Mouse (Mus musculus) small intestine, adult 2 months (tissue): ENCODE results near the gene Senp7. TPM values are rescaled to one million over a fixed set of nuclear protein-coding genes. Genes with fewer than 3 reads are reported as not detected.
"Not testable (repeated sequence)": the region's sequence is repeated elsewhere in the genome, so short reads cannot be mapped to it uniquely, and the experiment has no call there.

Experiments
- H3K27ac ChIP-seq: fragments of 200-500 bp; 2 replicates; pipeline ENCODE4 v1.5.1; 2012; ENCODE audit warnings: low read depth, low read length, control low read depth, inconsistent platforms; ENCODE audit not compliant: insufficient read depth
- H3K27me3 ChIP-seq: fragments of 200-500 bp; 2 replicates; pipeline ENCODE4 v1.6.1; 2012; ENCODE audit warnings: mild to moderate bottlenecking, moderate library complexity, low read length, inconsistent platforms; ENCODE audit not compliant: control insufficient read depth, insufficient read depth
- H3K36me3 ChIP-seq: fragments of 200-500 bp; 2 replicates; pipeline ENCODE4 v1.6.1; 2012; ENCODE audit warnings: mild to moderate bottlenecking, low read length, control low read depth, inconsistent platforms; ENCODE audit not compliant: control insufficient read depth, insufficient read depth
- H3K4me1 ChIP-seq: fragments of 200-500 bp; 2 replicates; pipeline ENCODE4 v1.6.1; 2012; ENCODE audit warnings: low read length, inconsistent platforms, mixed read lengths; ENCODE audit not compliant: control insufficient read depth, insufficient read depth, insufficient read length
- H3K4me3 ChIP-seq: fragments of 200-500 bp; 2 replicates; pipeline ENCODE4 v1.5.1; 2012; ENCODE audit warnings: low read depth, mild to moderate bottlenecking, control low read depth, inconsistent platforms, low read length, moderate library complexity
- CTCF ChIP-seq: fragments of 200-500 bp; IDR thresholded peaks from 2 replicates; pipeline ENCODE4 v1.5.1; 2012; ENCODE audit warnings: low read depth, mild to moderate bottlenecking, control low read depth, inconsistent platforms, low read length, moderate library complexity, mixed read lengths; ENCODE audit not compliant: insufficient replicate concordance, insufficient read length; ENCODE audit errors: extremely low read depth
- POLR2A ChIP-seq: fragments of 200-500 bp; IDR thresholded peaks from 2 replicates; pipeline ENCODE4 v1.6.1; 2012; ENCODE audit warnings: low read depth, mild to moderate bottlenecking, control low read depth, inconsistent platforms, low read length, moderate library complexity
- WGBS: fragments of 180-500 bp; shearing (Covaris S2); methylation state at CpG from one replicate; pipeline ENCODE4 v1.1.7; 2018; 5-methylcytosine and 5-hydroxymethylcytosine counted together
- polyA plus RNA-seq: library from polyadenylated mRNA; depleted of rRNA; stranded (reverse); fragments of >200 nt; gene quantifications from 2 replicates; pipeline ENCODE4 v1.2.3, GENCODE M21; 2012

Gene Senp7
- polyA plus RNA-seq, 1 experiment = 0.72 TPM

- TF ChIP-seq POLR2A (no peak), CTCF (no peak)
- WGBS = 9% methylated on average over 11 of the region's 11 CpGs
Observed at GRCm38 (mm10) chr16:56076121-56076869, 28.2 kb downstream of the Senp7 start.

GRCm38 (mm10) chr16:56079419-56079818, 31.3 kb downstream of the Senp7 start:
- no peaks in the 10 kb centered on the region for H3K27me3 ChIP-seq
- H3K27ac ChIP-seq = no peak overlapping the region
- TF ChIP-seq POLR2A (no peak), CTCF (no peak)
- H3K4me3 ChIP-seq = no peak overlapping the region
- WGBS = 69% methylated on average over 1 of the region's 1 CpGs
- peaks cover 2% of the 10 kb centered on the region for H3K36me3 ChIP-seq
- no peaks in the 10 kb centered on the region; the same call in 1 of the 2 replicates for H3K4me1 ChIP-seq

More at GRCm38 (mm10) chr16:56076121-56076869, 28.2 kb downstream of the Senp7 start:
- H3K4me1 ChIP-seq = no peaks in the 10 kb centered on the region; the same call in 1 of the 2 replicates
- peak overlapping the region; percentile 75 for H3K27ac ChIP-seq
- H3K36me3 ChIP-seq = no peaks in the 10 kb centered on the region
- no peaks in the 10 kb centered on the region for H3K27me3 ChIP-seq
- peak overlapping the region; percentile 97 for H3K4me3 ChIP-seq

DNA sequence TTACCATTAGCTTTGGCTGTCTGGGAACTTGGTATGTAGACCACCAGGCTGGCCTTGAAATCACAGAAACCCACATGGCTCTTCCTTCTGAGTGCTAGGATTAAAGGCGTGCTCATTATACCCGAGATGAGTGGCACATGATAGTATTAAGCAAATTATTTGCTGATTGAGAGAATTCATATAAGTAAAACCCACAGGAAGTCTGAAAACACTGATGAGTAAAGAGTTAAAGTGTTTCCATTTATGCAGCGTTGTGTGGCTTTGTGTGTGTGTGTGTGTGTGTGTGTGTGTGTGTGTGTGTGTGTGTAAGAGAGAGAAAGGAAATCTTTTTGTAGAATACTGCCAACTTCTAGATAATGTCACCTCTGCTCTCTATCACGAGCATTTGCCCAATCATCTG, 33.6 kb downstream of the Senp7 start:
- Histone ChIP-seq H3K4me1 (no peaks in the 10 kb centered on the region), H3K27me3 (no peaks in the 10 kb centered on the region), H3K27ac (no peak overlapping the region), H3K36me3 (peaks cover 4% of the 10 kb centered on the region), H3K4me3 (no peak overlapping the region)
- 73% methylated on average over 4 of the region's 4 CpGs for WGBS
- TF ChIP-seq POLR2A (no peak), CTCF (no peak)

DNA sequence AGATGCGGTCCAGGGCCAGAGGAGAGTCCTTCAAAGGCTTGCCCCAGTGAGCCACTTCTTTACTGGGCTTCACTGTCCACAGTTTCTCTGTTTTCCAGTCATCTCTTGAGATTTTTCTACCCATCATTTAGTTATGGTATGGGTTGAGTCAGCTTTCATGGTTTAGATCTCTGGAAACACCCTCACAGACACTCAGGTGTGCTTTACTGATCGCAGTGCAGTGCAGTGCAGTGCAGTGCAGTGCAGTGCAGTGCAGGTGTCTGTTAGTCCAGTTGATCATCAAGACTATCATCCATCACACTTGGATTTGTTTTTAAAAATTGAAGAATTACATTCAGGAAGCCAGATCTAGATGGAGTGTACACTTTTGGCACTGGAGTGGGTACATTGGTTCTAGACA, 38.2 kb downstream of the Senp7 start:
- H3K27ac ChIP-seq = no peak overlapping the region
- no peaks in the 10 kb centered on the region for H3K27me3 ChIP-seq
- H3K4me3 ChIP-seq = no peak overlapping the region
- 93% methylated on average over 2 of the region's 2 CpGs for WGBS
- H3K36me3 ChIP-seq = peaks cover 6% of the 10 kb centered on the region
- no peaks in the 10 kb centered on the region for H3K4me1 ChIP-seq
- no peak for TF ChIP-seq POLR2A

- no peak overlapping the region for H3K27ac ChIP-seq
- no peaks in the 10 kb centered on the region for H3K27me3 ChIP-seq
- WGBS = 98% methylated on average over 2 of the region's 2 CpGs
- no peaks in the 10 kb centered on the region for H3K4me1 ChIP-seq
- no peak for TF ChIP-seq POLR2A
- no peak for TF ChIP-seq CTCF
- H3K4me3 ChIP-seq = no peak overlapping the region
- H3K36me3 ChIP-seq = peaks cover 10% of the 10 kb centered on the region; the same call in 1 of the 2 replicates
Observed at GRCm38 (mm10) chr16:56090385-56090784, 42.2 kb downstream of the Senp7 start.

DNA sequence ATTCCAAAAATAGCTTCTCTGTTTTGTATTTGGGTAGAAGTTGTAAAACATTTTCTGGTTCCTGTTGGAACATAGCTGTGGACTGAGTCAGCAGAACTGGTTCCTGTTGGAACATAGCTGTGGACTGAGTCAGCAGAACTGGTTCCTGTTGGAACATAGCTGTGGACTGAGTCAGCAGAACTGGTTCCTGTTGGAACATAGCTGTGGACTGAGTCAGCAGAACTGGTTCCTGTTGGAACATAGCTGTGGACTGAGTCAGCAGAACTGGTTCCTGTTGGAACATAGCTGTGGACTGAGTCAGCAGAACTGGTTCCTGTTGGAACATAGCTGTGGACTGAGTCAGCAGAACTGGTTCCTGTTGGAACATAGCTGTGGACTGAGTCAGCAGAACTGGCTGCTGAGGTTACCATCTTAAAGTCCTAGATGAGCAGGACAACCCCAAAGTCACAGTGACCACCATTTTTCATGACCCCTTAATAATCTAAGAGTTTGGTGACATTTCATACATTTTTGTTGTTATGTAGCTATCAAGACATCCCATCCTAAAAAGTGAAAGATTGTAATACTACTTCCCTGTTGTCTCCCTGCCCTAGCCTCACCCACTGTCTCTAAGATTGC, 48.4 kb downstream of the Senp7 start:
- H3K4me1 ChIP-seq, H3K27me3 ChIP-seq, H3K4me3 ChIP-seq, H3K27ac ChIP-seq: not testable (repeated sequence)
- peaks cover 15% of the 10 kb centered on the region for H3K36me3 ChIP-seq

DNA sequence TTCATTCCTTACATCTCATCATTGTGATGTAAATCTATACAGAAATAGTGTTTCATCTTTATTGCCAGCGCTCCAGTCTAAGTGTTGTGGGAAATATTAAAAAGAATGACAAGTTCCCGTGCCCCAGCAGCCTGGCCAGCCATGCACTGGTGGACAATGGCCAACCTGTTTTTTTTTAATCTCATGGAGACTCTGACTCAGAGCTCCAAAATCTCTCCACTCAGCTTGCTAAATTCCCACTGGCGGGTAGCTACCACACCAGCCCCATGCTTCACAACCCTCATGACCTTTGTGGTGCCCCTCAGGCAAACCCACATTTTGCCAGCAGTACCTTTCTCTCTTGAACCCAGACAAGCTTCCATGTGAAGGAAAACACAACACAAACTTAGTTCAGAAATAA, 67.6 kb downstream of the Senp7 start:
- H3K27me3 ChIP-seq = no peaks in the 10 kb centered on the region
- H3K27ac ChIP-seq = no peak overlapping the region
- no peak for TF ChIP-seq POLR2A
- no peak for TF ChIP-seq CTCF
- no peak overlapping the region for H3K4me3 ChIP-seq
- no peaks in the 10 kb centered on the region for H3K4me1 ChIP-seq
- WGBS = 80% methylated on average over 3 of the region's 3 CpGs
- H3K36me3 ChIP-seq = peaks cover 16% of the 10 kb centered on the region
